21 mouse cellular contexts compared by ENCODE assay signal in genomic region chr1:43211274-43211673, GRCm38 (mm10). TPM values are rescaled to one million over a fixed set of nuclear protein-coding genes. Genes with fewer than 3 reads are reported as not detected.
DNase-seq lines count a peak whose midpoint lies in the region; ATAC-seq and TF ChIP-seq lines count a peak whose summit lies in the region.
"Had no signal": no experiment of that assay in that cellular context is flagged by ENCODE, and none has a peak within 500 bp of the region (broad histone marks: within the 10 kb centered on the region; RNA-seq: fewer than 3 reads in every experiment).

No protein-coding gene starts in this region.

- no peaks in the 10 kb centered on the region for H3K9me3 ChIP-seq in heart, postnatal 0 days (replicated peaks; ENCODE audit: control insufficient read depth, low read length)
- H3K9me3 ChIP-seq: embryonic facial prominence, embryonic 12.5 days; G1E; heart, embryonic 12.5 days; hindbrain, embryonic 15.5 days had no signal

- no peak overlapping the region for H3K9ac ChIP-seq in heart, postnatal 0 days (replicated peaks; ENCODE audit: low read depth, low read length)
- H3K9ac ChIP-seq: embryonic facial prominence, embryonic 12.5 days; heart, embryonic 12.5 days; hindbrain, embryonic 15.5 days had no signal

- TF ChIP-seq EP300 in heart, postnatal 0 days (IDR thresholded peaks at IDR 0.05; ENCODE audit: low read depth) = no peak

- ATAC-seq in heart, postnatal 0 days (ENCODE audit: insufficient read depth, low read depth) = no peak
- ATAC-seq: forebrain, embryonic 16.5 days; intestine, embryonic 16.5 days had no signal

- peak; percentile 6 for DNase-seq in heart, postnatal 0 days (ENCODE audit: low spot score)
- DNase-seq in heart, adult 8-10 months (ENCODE audit: low spot score) = no peak
- peak; percentile 48 for DNase-seq in NIH3T3 (ENCODE audit: low read depth)
- DNase-seq in adipocyte (ENCODE audit: low spot score) = peak; percentile 9
- DNase-seq in gastrocnemius, postnatal 14 days = peak; percentile 31
- DNase-seq in urinary bladder, postnatal 25 days (ENCODE audit: low spot score) = no peak
- DNase-seq in thymus, postnatal 36 days = no peak
- no peak for DNase-seq in cerebellum, adult 11-12 months
- DNase-seq: adrenal gland, adult 2 months; adrenal gland, postnatal 36 days; cerebellum, adult 11 months; cerebellum, adult 9-10 months; cerebellum, postnatal 25 days; heart, adult 2 months; heart, postnatal 36 days had no signal

- no peaks in the 10 kb centered on the region for H3K27me3 ChIP-seq in heart, postnatal 0 days (ENCODE audit: control insufficient read depth, insufficient read depth, low read length)
- H3K27me3 ChIP-seq: embryonic facial prominence, embryonic 12.5 days; heart, embryonic 12.5 days; hindbrain, embryonic 15.5 days had no signal

- no peak overlapping the region for H3K4me2 ChIP-seq in heart, postnatal 0 days (ENCODE audit: low read depth, low read length)
- H3K4me2 ChIP-seq: embryonic facial prominence, embryonic 12.5 days; heart, embryonic 12.5 days; hindbrain, embryonic 15.5 days had no signal

- H3K27ac ChIP-seq in heart, postnatal 0 days (ENCODE audit: low read depth) = 0 out of 2 replicates have a peak overlapping the region, but pooled peaks have one; percentile 15
- H3K27ac ChIP-seq: embryonic facial prominence, embryonic 12.5 days; heart, adult 2 months; hindbrain, embryonic 15.5 days had no signal

- intact Hi-C loops in gastrocnemius, postnatal 14 days (cut with DNase I; ENCODE audit: low total_unique reads) = no loop called here

- H3K36me3 ChIP-seq in heart, postnatal 0 days (replicated peaks; ENCODE audit: control insufficient read depth, insufficient read depth, low read length) = no peaks in the 10 kb centered on the region
- H3K36me3 ChIP-seq: embryonic facial prominence, embryonic 12.5 days; G1E; heart, embryonic 12.5 days; hindbrain, embryonic 15.5 days had no signal

- H3K4me1 ChIP-seq in heart, postnatal 0 days (ENCODE audit: control insufficient read depth, insufficient read depth) = peaks cover 11% of the 10 kb centered on the region; the same call in 1 of the 2 replicates
- H3K4me1 ChIP-seq: embryonic facial prominence, embryonic 12.5 days; hindbrain, embryonic 15.5 days had no signal

- no peak for TF ChIP-seq CTCF in heart, postnatal 0 days (IDR thresholded peaks at IDR 0.05; ENCODE audit: low read depth)

- 3% methylated on average over 1 of the region's 1 CpGs for WGBS in heart, postnatal 0 days

- no peak overlapping the region for H3K4me3 ChIP-seq in heart, postnatal 0 days (ENCODE audit: low read depth, low read length)
- H3K4me3 ChIP-seq: embryonic facial prominence, embryonic 12.5 days; heart, adult 2 months; heart, embryonic 12.5 days; hindbrain, embryonic 15.5 days had no signal

RNA-seq across cellular contexts. Expression of gene Fhl2, which starts 14.5 kb away (rescaled TPM):
- 2,555 and 2,942 TPM in 2 replicates for total RNA-seq in heart, postnatal 0 days (2014; rRNA removed; ENCODE audit: low replicate concordance)
- 974 and 1,129 TPM in 2 replicates for polyA plus RNA-seq in heart, postnatal 0 days (2015; fragmentation: Nextera tagmentation; extraction: Ambion mirVana)
- total RNA-seq in heart, adult 8-10 months (2022) = 1,000 to 10,000 TPM; 1,741 to 2,078 (median 1,948) TPM
- 10 to 100 TPM in 1 of 2 experiments, 1 to 10 TPM in 1; 6.5 to 11.0 TPM for total RNA-seq in gastrocnemius, postnatal 14 days (2021)
- polyA plus RNA-seq: G1E had no signal

Comparison
In these comparisons a context has a peak if more than half of its experiments do, and no peak if none do; other contexts are left out.
1. DNase-seq: peak in heart, postnatal 0 days (single experiment), NIH3T3 (single experiment), adipocyte (single experiment) and gastrocnemius, postnatal 14 days (single experiment); none in heart, adult 8-10 months (single experiment), urinary bladder, postnatal 25 days (single experiment), thymus, postnatal 36 days (0 of 2) and cerebellum, adult 11-12 months (single experiment).
2. RNA of gene Fhl2, which starts 14.5 kb away (total RNA-seq): 2,555 to 2,942 TPM in heart, postnatal 0 days and 1,741 to 2,078 TPM in heart, adult 8-10 months; 6.5 to 11.0 TPM in gastrocnemius, postnatal 14 days; every median in the first group is over 100 times any median in the second.